Mouse (Mus musculus): Measurements from ENCODE around the gene Shf. TPM values are rescaled to one million over a fixed set of nuclear protein-coding genes. Genes with fewer than 3 reads are reported as not detected.
"Not testable (repeated sequence)": the region's sequence is repeated elsewhere in the genome, so short reads cannot be mapped to it uniquely, and the experiment has no call there.

The Shf gene
- polyA plus RNA-seq (2012; ENCODE audit: insufficient read depth, insufficient read length, low replicate concordance, missing spikeins): not detected in 2 replicates

GRCm38 (mm10) chr2:122368995-122369739, at the start of gene Shf:
Shf (minus strand) TSS chr2:122369162.
- 0 out of 2 replicates have a peak within 1 kb of the TSS, but pooled peaks have one; percentile 16 for H3K27ac ChIP-seq (ENCODE audit: insufficient read depth, low read depth, low read length)
- TF ChIP-seq POLR2A (IDR thresholded peaks at IDR 0.05; ENCODE audit: insufficient read depth, low read depth, low read length) (peak; percentile 58), CTCF (IDR thresholded peaks at IDR 0.05; ENCODE audit: insufficient read depth, low read depth, low read length) (no peak)
- peaks cover 24% of the 10 kb centered on the region for H3K4me1 ChIP-seq (ENCODE audit: control insufficient read depth, insufficient read depth, low read length)
- peak within 1 kb of the TSS; percentile 79 for H3K4me3 ChIP-seq (ENCODE audit: insufficient read depth, low read depth, low read length)
- under 1% methylated on average over 51 of the region's 54 CpGs for WGBS

GRCm38 (mm10) chr2:122408928-122409327, 40.0 kb upstream of the Shf start:
- Histone ChIP-seq H3K27ac (ENCODE audit: insufficient read depth, low read depth, low read length) (no peak overlapping the region), H3K4me3 (ENCODE audit: insufficient read depth, low read depth, low read length) (no peak overlapping the region), H3K4me1 (ENCODE audit: control insufficient read depth, insufficient read depth, low read length) (no peaks in the 10 kb centered on the region)
- no peak for TF ChIP-seq CTCF (IDR thresholded peaks at IDR 0.05; ENCODE audit: insufficient read depth, low read depth, low read length)
- no peak for TF ChIP-seq POLR2A (IDR thresholded peaks at IDR 0.05; ENCODE audit: insufficient read depth, low read depth, low read length)
- 70% methylated on average over 7 of the region's 7 CpGs for WGBS

GRCm38 (mm10) chr2:122407607-122408006, 38.6 kb upstream of the Shf start:
- no peak for TF ChIP-seq POLR2A (IDR thresholded peaks at IDR 0.05; ENCODE audit: insufficient read depth, low read depth, low read length)
- no peak for TF ChIP-seq CTCF (IDR thresholded peaks at IDR 0.05; ENCODE audit: insufficient read depth, low read depth, low read length)
- WGBS: 93% methylated on average over 2 of the region's 2 CpGs

GRCm38 (mm10) chr2:122396150-122396549, 27.2 kb upstream of the Shf start:
- WGBS: 91% methylated on average over 1 of the region's 1 CpGs
- Histone ChIP-seq H3K4me3 (ENCODE audit: insufficient read depth, low read depth, low read length) (no peak overlapping the region), H3K27ac (ENCODE audit: insufficient read depth, low read depth, low read length) (no peak overlapping the region), H3K4me1 (ENCODE audit: control insufficient read depth, insufficient read depth, low read length) (no peaks in the 10 kb centered on the region)
- TF ChIP-seq CTCF (IDR thresholded peaks at IDR 0.05; ENCODE audit: insufficient read depth, low read depth, low read length) (no peak), POLR2A (IDR thresholded peaks at IDR 0.05; ENCODE audit: insufficient read depth, low read depth, low read length) (no peak)

More at GRCm38 (mm10) chr2:122407607-122408006, 38.6 kb upstream of the Shf start:
- H3K4me1 ChIP-seq (ENCODE audit: control insufficient read depth, insufficient read depth, low read length): no peaks in the 10 kb centered on the region
- no peak overlapping the region for H3K4me3 ChIP-seq (ENCODE audit: insufficient read depth, low read depth, low read length)
- H3K27ac ChIP-seq (ENCODE audit: insufficient read depth, low read depth, low read length): no peak overlapping the region

- H3K4me3 ChIP-seq (ENCODE audit: insufficient read depth, low read depth, low read length); H3K27ac ChIP-seq (ENCODE audit: insufficient read depth, low read depth, low read length); H3K4me1 ChIP-seq (ENCODE audit: control insufficient read depth, insufficient read depth, low read length): not testable (repeated sequence)
- 95% methylated on average over 3 of the region's 3 CpGs for WGBS
These were observed 18.2 kb upstream of the Shf start for GRCm38 (mm10) chr2:122387135-122387534.

- peaks cover 4% of the 10 kb centered on the region for H3K4me1 ChIP-seq (ENCODE audit: control insufficient read depth, insufficient read depth, low read length)
- no peak overlapping the region for H3K4me3 ChIP-seq (ENCODE audit: insufficient read depth, low read depth, low read length)
- H3K27ac ChIP-seq (ENCODE audit: insufficient read depth, low read depth, low read length): no peak overlapping the region
- WGBS: 46% methylated on average over 3 of the region's 3 CpGs
- TF ChIP-seq POLR2A (IDR thresholded peaks at IDR 0.05; ENCODE audit: insufficient read depth, low read depth, low read length) (no peak), CTCF (IDR thresholded peaks at IDR 0.05; ENCODE audit: insufficient read depth, low read depth, low read length) (no peak)
These were observed 16.1 kb upstream of the Shf start for GRCm38 (mm10) chr2:122385095-122385494.

GRCm38 (mm10) chr2:122382121-122382520, 13.2 kb upstream of the Shf start:
- Histone ChIP-seq H3K4me1 (ENCODE audit: control insufficient read depth, insufficient read depth, low read length) (peaks cover 4% of the 10 kb centered on the region), H3K4me3 (ENCODE audit: insufficient read depth, low read depth, low read length) (no peak overlapping the region), H3K27ac (ENCODE audit: insufficient read depth, low read depth, low read length) (no peak overlapping the region)
- TF ChIP-seq POLR2A (IDR thresholded peaks at IDR 0.05; ENCODE audit: insufficient read depth, low read depth, low read length) (no peak), CTCF (IDR thresholded peaks at IDR 0.05; ENCODE audit: insufficient read depth, low read depth, low read length) (no peak)
- WGBS: 87% methylated on average over 6 of the region's 6 CpGs

GRCm38 (mm10) chr2:122381329-122382103, 12.6 kb upstream of the Shf start:
- WGBS: 81% methylated on average over 16 of the region's 16 CpGs
- H3K4me1 ChIP-seq (ENCODE audit: control insufficient read depth, insufficient read depth, low read length): peaks cover 4% of the 10 kb centered on the region
- H3K4me3 ChIP-seq (ENCODE audit: insufficient read depth, low read depth, low read length): no peak overlapping the region
- TF ChIP-seq CTCF (IDR thresholded peaks at IDR 0.05; ENCODE audit: insufficient read depth, low read depth, low read length) (no peak), POLR2A (IDR thresholded peaks at IDR 0.05; ENCODE audit: insufficient read depth, low read depth, low read length) (no peak)
- no peak overlapping the region for H3K27ac ChIP-seq (ENCODE audit: insufficient read depth, low read depth, low read length)

GRCm38 (mm10) chr2:122380768-122381311, 11.9 kb upstream of the Shf start:
- no peak overlapping the region for H3K27ac ChIP-seq (ENCODE audit: insufficient read depth, low read depth, low read length)
- WGBS: 5% methylated on average over 11 of the region's 11 CpGs
- no peak for TF ChIP-seq POLR2A (IDR thresholded peaks at IDR 0.05; ENCODE audit: insufficient read depth, low read depth, low read length)
- TF ChIP-seq CTCF (IDR thresholded peaks at IDR 0.05; ENCODE audit: insufficient read depth, low read depth, low read length): no peak
- 0 out of 2 replicates have a peak overlapping the region, but pooled peaks have one; percentile 8 for H3K4me3 ChIP-seq (ENCODE audit: insufficient read depth, low read depth, low read length)
- H3K4me1 ChIP-seq (ENCODE audit: control insufficient read depth, insufficient read depth, low read length): peaks cover 4% of the 10 kb centered on the region

Data from olfactory bulb, adult 2 months (tissue).